Mouse (Mus musculus): ENCODE measurements around the gene Sardh. TPM values are rescaled to one million over a fixed set of nuclear protein-coding genes. Genes with fewer than 3 reads are reported as not detected.

Gene Sardh
- 2.4 TPM for polyA plus RNA-seq (2017; shearing (Covaris generic))

GRCm38 (mm10) chr2:27248211-27248610, at the start of gene Sardh:
Gene Sardh, minus strand, starts transcription at chr2:27248337.

GRCm38 (mm10) chr2:27164796-27165590, 83.1 kb downstream of the Sardh start, which contains the start of gene Dbh:
Gene Dbh, plus strand, starts transcription at chr2:27165233.

GRCm38 (mm10) chr2:27141950-27142693, 106.0 kb downstream of the Sardh start, which contains the start of gene Fam163b:
Gene Fam163b, minus strand, starts transcription at chr2:27142491.

Other genes with a start within 250 kb of the Sardh start
- gene Cacfd1, start 238.4 kb downstream of the Sardh start, polyA plus RNA-seq (2017; shearing (Covaris generic)), result 27.9 TPM
- 2.7 TPM for gene Slc2a6, start 220.3 kb downstream of the Sardh start, polyA plus RNA-seq (2017; shearing (Covaris generic))
- not detected for gene Mymk, start 176.2 kb downstream of the Sardh start, polyA plus RNA-seq (2017; shearing (Covaris generic))
- gene Adamtsl2, start 169.0 kb downstream of the Sardh start, polyA plus RNA-seq (2017; shearing (Covaris generic)), result 0.66 TPM
- not detected for gene Fam163b, start 105.8 kb downstream of the Sardh start, polyA plus RNA-seq (2017; shearing (Covaris generic))
- not detected for gene Dbh, start 83.1 kb downstream of the Sardh start, polyA plus RNA-seq (2017; shearing (Covaris generic))
- 10.3 TPM for gene Vav2, start 178.7 kb upstream of the Sardh start, polyA plus RNA-seq (2017; shearing (Covaris generic))
- gene Brd3os, start 194.0 kb upstream of the Sardh start, polyA plus RNA-seq (2017; shearing (Covaris generic)), result 0.54 TPM